Mouse (Mus musculus): Measurements from ENCODE around the gene Il12a. TPM values are rescaled to one million over a fixed set of nuclear protein-coding genes. Genes with fewer than 3 reads are reported as not detected.

Gene Il12a
- polyA plus RNA-seq, 1 experiment from 2014 or later = 0.20 TPM

- H3K4me3 ChIP-seq = no peak overlapping the region
- no peaks in the 10 kb centered on the region for H3K9me3 ChIP-seq (replicated peaks)
- H3K27ac ChIP-seq (ENCODE audit: poor library complexity, severe bottlenecking) = no peak overlapping the region
- no peak for ATAC-seq (ENCODE audit: insufficient number of reproducible peaks, low FRiP score)
- WGBS = 64% methylated on average over 8 of the region's 8 CpGs
- no peaks in the 10 kb centered on the region for H3K36me3 ChIP-seq
- H3K4me1 ChIP-seq (replicated peaks) = peaks cover 11% of the 10 kb centered on the region
- H3K27me3 ChIP-seq (replicated peaks) = no peaks in the 10 kb centered on the region
- H3K9ac ChIP-seq = no peak overlapping the region
- H3K4me2 ChIP-seq = no peak overlapping the region
Observed at GRCm38 (mm10) chr3:68686852-68687560, 3.4 kb upstream of the Il12a start.

GRCm38 (mm10) chr3:68689346-68689745, 1.1 kb upstream of the Il12a start:
- Histone ChIP-seq H3K9me3 (replicated peaks) (no peaks in the 10 kb centered on the region), H3K27me3 (replicated peaks) (no peaks in the 10 kb centered on the region), H3K36me3 (no peaks in the 10 kb centered on the region), H3K27ac (ENCODE audit: poor library complexity, severe bottlenecking) (no peak overlapping the region), H3K9ac (no peak overlapping the region), H3K4me1 (replicated peaks) (peaks cover 27% of the 10 kb centered on the region), H3K4me3 (no peak overlapping the region), H3K4me2 (no peak overlapping the region)
- 85% methylated on average over 7 of the region's 7 CpGs for WGBS
- ATAC-seq (ENCODE audit: insufficient number of reproducible peaks, low FRiP score) = no peak

GRCm38 (mm10) chr3:68691100-68691778, 795 bp downstream of the Il12a start:
- no peak overlapping the region for H3K27ac ChIP-seq (ENCODE audit: poor library complexity, severe bottlenecking)
- no peaks in the 10 kb centered on the region for H3K9me3 ChIP-seq (replicated peaks)
- peak overlapping the region; percentile 26 for H3K4me3 ChIP-seq
- no peak overlapping the region for H3K9ac ChIP-seq
- no peaks in the 10 kb centered on the region for H3K27me3 ChIP-seq (replicated peaks)
- peak; percentile 36; the same call in 1 of the 2 replicates for ATAC-seq (ENCODE audit: insufficient number of reproducible peaks, low FRiP score)
- WGBS = 51% methylated on average over 28 of the region's 28 CpGs
- peaks cover 27% of the 10 kb centered on the region for H3K4me1 ChIP-seq (replicated peaks)
- H3K4me2 ChIP-seq = peak overlapping the region; percentile 58
- no peaks in the 10 kb centered on the region for H3K36me3 ChIP-seq

GRCm38 (mm10) chr3:68691938-68692599, 1.6 kb downstream of the Il12a start:
- no peak for ATAC-seq (ENCODE audit: insufficient number of reproducible peaks, low FRiP score)
- Histone ChIP-seq H3K9ac (no peak overlapping the region), H3K36me3 (no peaks in the 10 kb centered on the region), H3K4me3 (no peak overlapping the region), H3K9me3 (replicated peaks) (no peaks in the 10 kb centered on the region), H3K27me3 (replicated peaks) (no peaks in the 10 kb centered on the region), H3K4me2 (peak overlapping the region; percentile 58), H3K27ac (ENCODE audit: poor library complexity, severe bottlenecking) (no peak overlapping the region), H3K4me1 (replicated peaks) (peaks cover 27% of the 10 kb centered on the region)
- WGBS = 60% methylated on average over 7 of the region's 7 CpGs

- H3K9ac ChIP-seq = no peak overlapping the region
- H3K4me1 ChIP-seq (replicated peaks) = peaks cover 27% of the 10 kb centered on the region
- ATAC-seq (ENCODE audit: insufficient number of reproducible peaks, low FRiP score) = no peak
- no peak overlapping the region for H3K27ac ChIP-seq (ENCODE audit: poor library complexity, severe bottlenecking)
- no peaks in the 10 kb centered on the region for H3K36me3 ChIP-seq
- H3K4me2 ChIP-seq = no peak overlapping the region
- no peak overlapping the region for H3K4me3 ChIP-seq
- no peaks in the 10 kb centered on the region for H3K27me3 ChIP-seq (replicated peaks)
- 80% methylated on average over 11 of the region's 11 CpGs for WGBS
- no peaks in the 10 kb centered on the region for H3K9me3 ChIP-seq (replicated peaks)
Observed at GRCm38 (mm10) chr3:68692600-68693225, 2.3 kb downstream of the Il12a start.

GRCm38 (mm10) chr3:68693441-68694048, 3.1 kb downstream of the Il12a start:
- Histone ChIP-seq H3K27ac (ENCODE audit: poor library complexity, severe bottlenecking) (no peak overlapping the region), H3K9ac (no peak overlapping the region), H3K4me1 (replicated peaks) (peaks cover 27% of the 10 kb centered on the region), H3K36me3 (no peaks in the 10 kb centered on the region), H3K4me2 (no peak overlapping the region), H3K4me3 (no peak overlapping the region), H3K27me3 (replicated peaks) (no peaks in the 10 kb centered on the region), H3K9me3 (replicated peaks) (no peaks in the 10 kb centered on the region)
- ATAC-seq (ENCODE audit: insufficient number of reproducible peaks, low FRiP score) = no peak
- 44% methylated on average over 11 of the region's 11 CpGs for WGBS

- no peaks in the 10 kb centered on the region for H3K9me3 ChIP-seq (replicated peaks)
- no peak overlapping the region for H3K4me3 ChIP-seq
- no peak for ATAC-seq (ENCODE audit: insufficient number of reproducible peaks, low FRiP score)
- H3K27me3 ChIP-seq (replicated peaks) = no peaks in the 10 kb centered on the region
- H3K36me3 ChIP-seq = no peaks in the 10 kb centered on the region
- WGBS = 86% methylated on average over 5 of the region's 5 CpGs
- H3K4me2 ChIP-seq = no peak overlapping the region
- H3K4me1 ChIP-seq (replicated peaks) = peaks cover 27% of the 10 kb centered on the region
- H3K27ac ChIP-seq (ENCODE audit: poor library complexity, severe bottlenecking) = no peak overlapping the region
- no peak overlapping the region for H3K9ac ChIP-seq
Observed at GRCm38 (mm10) chr3:68695321-68695720, 4.9 kb downstream of the Il12a start.

- Histone ChIP-seq H3K9ac (no peak overlapping the region), H3K36me3 (no peaks in the 10 kb centered on the region), H3K4me2 (no peak overlapping the region), H3K9me3 (replicated peaks) (no peaks in the 10 kb centered on the region), H3K4me1 (replicated peaks) (peaks cover 20% of the 10 kb centered on the region), H3K4me3 (no peak overlapping the region), H3K27me3 (replicated peaks) (no peaks in the 10 kb centered on the region), H3K27ac (ENCODE audit: poor library complexity, severe bottlenecking) (no peak overlapping the region)
- no peak for ATAC-seq (ENCODE audit: insufficient number of reproducible peaks, low FRiP score)
- WGBS = 82% methylated on average over 3 of the region's 3 CpGs
Observed at GRCm38 (mm10) chr3:68696495-68697200, 6.2 kb downstream of the Il12a start.

- Histone ChIP-seq H3K4me3 (no peak overlapping the region), H3K9me3 (replicated peaks) (no peaks in the 10 kb centered on the region), H3K27ac (ENCODE audit: poor library complexity, severe bottlenecking) (no peak overlapping the region), H3K4me1 (replicated peaks) (peaks cover 2% of the 10 kb centered on the region; the same call in 1 of the 2 replicates), H3K27me3 (replicated peaks) (no peaks in the 10 kb centered on the region), H3K9ac (no peak overlapping the region), H3K36me3 (no peaks in the 10 kb centered on the region), H3K4me2 (no peak overlapping the region)
- no peak for ATAC-seq (ENCODE audit: insufficient number of reproducible peaks, low FRiP score)
- 86% methylated on average over 3 of the region's 3 CpGs for WGBS
Observed at GRCm38 (mm10) chr3:68698601-68699000, 8.2 kb downstream of the Il12a start.

- H3K4me3 ChIP-seq = no peak overlapping the region
- H3K36me3 ChIP-seq = no peaks in the 10 kb centered on the region
- no peak for ATAC-seq (ENCODE audit: insufficient number of reproducible peaks, low FRiP score)
- H3K4me2 ChIP-seq = no peak overlapping the region
- no peak overlapping the region for H3K9ac ChIP-seq
- H3K27me3 ChIP-seq (replicated peaks) = no peaks in the 10 kb centered on the region
- WGBS = 81% methylated on average over 4 of the region's 4 CpGs
- no peak overlapping the region for H3K27ac ChIP-seq (ENCODE audit: poor library complexity, severe bottlenecking)
- H3K9me3 ChIP-seq (replicated peaks) = no peaks in the 10 kb centered on the region
- H3K4me1 ChIP-seq (replicated peaks) = 0 out of 2 replicates have a peak, but pooled peaks cover 5% of the 10 kb centered on the region
Observed at GRCm38 (mm10) chr3:68700091-68700490, 9.6 kb downstream of the Il12a start.

Data from heart, embryonic 12.5 days (tissue).